Mouse (Mus musculus): ENCODE results near the gene Pmpcb. TPM values are rescaled to one million over a fixed set of nuclear protein-coding genes. Genes with fewer than 3 reads are reported as not detected.
A peak's percentile ranks its signal among the peaks of the same experiment; 100 is the strongest.

Pmpcb gene
- polyA plus RNA-seq, 1 experiment, result 92.8 TPM

GRCm38 (mm10) chr5:21735100-21735499 lies 1.8 kb upstream of the Pmpcb start:
- Histone ChIP-seq H3K79me3 (ENCODE audit: low read depth) (peaks cover 9% of the 10 kb centered on the region), H3ac (ENCODE audit: control insufficient read depth, insufficient read length, low read depth) (no peak overlapping the region), H3K79me2 (ENCODE audit: control insufficient read depth, insufficient read depth) (peaks cover 22% of the 10 kb centered on the region), H3K4me3 (ENCODE audit: insufficient read depth, poor library complexity, severe bottlenecking) (no peak overlapping the region), H3K27me3 (ENCODE audit: control insufficient read depth, insufficient read depth, insufficient read length) (no peaks in the 10 kb centered on the region), H3K36me3 (ENCODE audit: control insufficient read depth, insufficient read depth) (peaks cover 7% of the 10 kb centered on the region)
- TF ChIP-seq MAX (IDR thresholded peaks at IDR 0.05) (no peak), CEBPB (IDR thresholded peaks at IDR 0.05; ENCODE audit: low read depth) (no peak), CTCF (IDR thresholded peaks at IDR 0.05; ENCODE audit: control insufficient read depth, insufficient read depth, insufficient read length) (no peak), FOSL1 (IDR thresholded peaks at IDR 0.05; ENCODE audit: insufficient read depth, low read length, poor library complexity, severe bottlenecking) (no peak), MYOD1 (IDR thresholded peaks at IDR 0.05; ENCODE audit: control insufficient read depth, insufficient read length, low read depth) (no peak), MYOG (IDR thresholded peaks at IDR 0.05; ENCODE audit: control insufficient read depth, extremely low read depth, insufficient read length) (no peak), USF1 (IDR thresholded peaks at IDR 0.05; ENCODE audit: low read depth) (no peak)

GRCm38 (mm10) chr5:21735584-21735983 lies 1.4 kb upstream of the Pmpcb start:
- no peak overlapping the region for H3K4me3 ChIP-seq (ENCODE audit: insufficient read depth, poor library complexity, severe bottlenecking)
- no peak overlapping the region for H3ac ChIP-seq (ENCODE audit: control insufficient read depth, insufficient read length, low read depth)
- peaks cover 12% of the 10 kb centered on the region for H3K36me3 ChIP-seq (ENCODE audit: control insufficient read depth, insufficient read depth)
- peaks cover 9% of the 10 kb centered on the region for H3K79me3 ChIP-seq (ENCODE audit: low read depth)
- peaks cover 22% of the 10 kb centered on the region for H3K79me2 ChIP-seq (ENCODE audit: control insufficient read depth, insufficient read depth)
- H3K27me3 ChIP-seq (ENCODE audit: control insufficient read depth, insufficient read depth, insufficient read length), result no peaks in the 10 kb centered on the region
- TF ChIP-seq CTCF (IDR thresholded peaks at IDR 0.05; ENCODE audit: control insufficient read depth, insufficient read depth, insufficient read length) (peak; percentile 4), MYOD1 (IDR thresholded peaks at IDR 0.05; ENCODE audit: control insufficient read depth, insufficient read length, low read depth) (no peak)

GRCm38 (mm10) chr5:21736046-21736445 lies 895 bp upstream of the Pmpcb start:
- Histone ChIP-seq H3K27me3 (ENCODE audit: control insufficient read depth, insufficient read depth, insufficient read length) (no peaks in the 10 kb centered on the region), H3ac (ENCODE audit: control insufficient read depth, insufficient read length, low read depth) (no peak overlapping the region), H3K4me3 (ENCODE audit: insufficient read depth, poor library complexity, severe bottlenecking) (no peak overlapping the region), H3K79me3 (ENCODE audit: low read depth) (peaks cover 9% of the 10 kb centered on the region), H3K79me2 (ENCODE audit: control insufficient read depth, insufficient read depth) (peaks cover 22% of the 10 kb centered on the region), H3K36me3 (ENCODE audit: control insufficient read depth, insufficient read depth) (peaks cover 15% of the 10 kb centered on the region)
- TF ChIP-seq MYOD1 (IDR thresholded peaks at IDR 0.05; ENCODE audit: control insufficient read depth, insufficient read length, low read depth) (no peak), MAX (IDR thresholded peaks at IDR 0.05) (no peak), FOSL1 (IDR thresholded peaks at IDR 0.05; ENCODE audit: insufficient read depth, low read length, poor library complexity, severe bottlenecking) (no peak), CTCF (IDR thresholded peaks at IDR 0.05; ENCODE audit: control insufficient read depth, insufficient read depth, insufficient read length) (no peak), USF1 (IDR thresholded peaks at IDR 0.05; ENCODE audit: low read depth) (no peak), MYOG (IDR thresholded peaks at IDR 0.05; ENCODE audit: control insufficient read depth, extremely low read depth, insufficient read length) (no peak), CEBPB (IDR thresholded peaks at IDR 0.05; ENCODE audit: low read depth) (no peak)

GRCm38 (mm10) chr5:21737620-21738019 lies 679 bp downstream of the Pmpcb start:
- peaks cover 27% of the 10 kb centered on the region for H3K36me3 ChIP-seq (ENCODE audit: control insufficient read depth, insufficient read depth)
- H3ac ChIP-seq (ENCODE audit: control insufficient read depth, insufficient read length, low read depth), result peak overlapping the region; percentile 61
- H3K79me3 ChIP-seq (ENCODE audit: low read depth), result peaks cover 9% of the 10 kb centered on the region
- H3K27me3 ChIP-seq (ENCODE audit: control insufficient read depth, insufficient read depth, insufficient read length), result no peaks in the 10 kb centered on the region
- peaks cover 22% of the 10 kb centered on the region for H3K79me2 ChIP-seq (ENCODE audit: control insufficient read depth, insufficient read depth)
- peak overlapping the region; percentile 84 for H3K4me3 ChIP-seq (ENCODE audit: insufficient read depth, poor library complexity, severe bottlenecking)
- no peak for TF ChIP-seq FOSL1 (IDR thresholded peaks at IDR 0.05; ENCODE audit: insufficient read depth, low read length, poor library complexity, severe bottlenecking)
- TF ChIP-seq CTCF (IDR thresholded peaks at IDR 0.05; ENCODE audit: control insufficient read depth, insufficient read depth, insufficient read length), result no peak
- TF ChIP-seq MAX (IDR thresholded peaks at IDR 0.05), result no peak

- TF ChIP-seq USF1 (IDR thresholded peaks at IDR 0.05; ENCODE audit: low read depth) (no peak), FOSL1 (IDR thresholded peaks at IDR 0.05; ENCODE audit: insufficient read depth, low read length, poor library complexity, severe bottlenecking) (no peak), CTCF (IDR thresholded peaks at IDR 0.05; ENCODE audit: control insufficient read depth, insufficient read depth, insufficient read length) (no peak), MAX (IDR thresholded peaks at IDR 0.05) (no peak), MYOD1 (IDR thresholded peaks at IDR 0.05; ENCODE audit: control insufficient read depth, insufficient read length, low read depth) (no peak), MYOG (IDR thresholded peaks at IDR 0.05; ENCODE audit: control insufficient read depth, extremely low read depth, insufficient read length) (no peak), CEBPB (IDR thresholded peaks at IDR 0.05; ENCODE audit: low read depth) (no peak)
- peaks cover 42% of the 10 kb centered on the region for H3K36me3 ChIP-seq (ENCODE audit: control insufficient read depth, insufficient read depth)
- H3ac ChIP-seq (ENCODE audit: control insufficient read depth, insufficient read length, low read depth), result no peak overlapping the region
- no peak overlapping the region for H3K4me3 ChIP-seq (ENCODE audit: insufficient read depth, poor library complexity, severe bottlenecking)
- H3K79me2 ChIP-seq (ENCODE audit: control insufficient read depth, insufficient read depth), result peaks cover 22% of the 10 kb centered on the region
- H3K27me3 ChIP-seq (ENCODE audit: control insufficient read depth, insufficient read depth, insufficient read length), result no peaks in the 10 kb centered on the region
- H3K79me3 ChIP-seq (ENCODE audit: low read depth), result peaks cover 9% of the 10 kb centered on the region
These were observed 2.2 kb downstream of the Pmpcb start for GRCm38 (mm10) chr5:21739120-21739519.

- TF ChIP-seq CTCF (IDR thresholded peaks at IDR 0.05; ENCODE audit: control insufficient read depth, insufficient read depth, insufficient read length) (no peak), MYOG (IDR thresholded peaks at IDR 0.05; ENCODE audit: control insufficient read depth, extremely low read depth, insufficient read length) (no peak), USF1 (IDR thresholded peaks at IDR 0.05; ENCODE audit: low read depth) (no peak), FOSL1 (IDR thresholded peaks at IDR 0.05; ENCODE audit: insufficient read depth, low read length, poor library complexity, severe bottlenecking) (no peak), CEBPB (IDR thresholded peaks at IDR 0.05; ENCODE audit: low read depth) (no peak), MYOD1 (IDR thresholded peaks at IDR 0.05; ENCODE audit: control insufficient read depth, insufficient read length, low read depth) (no peak), MAX (IDR thresholded peaks at IDR 0.05) (no peak)
- H3K36me3 ChIP-seq (ENCODE audit: control insufficient read depth, insufficient read depth), result peaks cover 49% of the 10 kb centered on the region
These were observed 2.9 kb downstream of the Pmpcb start for GRCm38 (mm10) chr5:21739881-21740280.

More at GRCm38 (mm10) chr5:21739881-21740280, 2.9 kb downstream of the Pmpcb start:
- Histone ChIP-seq H3K79me3 (ENCODE audit: low read depth) (peaks cover 9% of the 10 kb centered on the region), H3ac (ENCODE audit: control insufficient read depth, insufficient read length, low read depth) (no peak overlapping the region), H3K4me3 (ENCODE audit: insufficient read depth, poor library complexity, severe bottlenecking) (no peak overlapping the region), H3K79me2 (ENCODE audit: control insufficient read depth, insufficient read depth) (peaks cover 22% of the 10 kb centered on the region), H3K27me3 (ENCODE audit: control insufficient read depth, insufficient read depth, insufficient read length) (no peaks in the 10 kb centered on the region)

Data from C2C12 (cell line).